Comparison of ENCODE assay signal across 16 mouse cellular contexts in genomic region chrX:17365114-17365513, GRCm38 (mm10). TPM values are rescaled to one million over a fixed set of nuclear protein-coding genes. Genes with fewer than 3 reads are reported as not detected.
A peak's percentile ranks its signal among the peaks of the same experiment; 100 is the strongest.
DNase-seq lines count a peak whose midpoint lies in the region; ATAC-seq lines count a peak whose summit lies in the region.
"Had no signal": no experiment of that assay in that cellular context is flagged by ENCODE, and none has a peak within 500 bp of the region (broad histone marks: within the 10 kb centered on the region; RNA-seq: fewer than 3 reads in every experiment).

No protein-coding gene starts in this region.

- ATAC-seq in megakaryocyte, adult 5-6 weeks (ENCODE audit: poor library complexity, severe bottlenecking) = peak; percentile 60
- ATAC-seq: intestine, postnatal 0 days had no signal

- DNase-seq in spleen, postnatal 36 days (ENCODE audit: low spot score in 2 of 2) = peak; percentile 12 to 45
- DNase-seq in spleen, postnatal 4 days (ENCODE audit: low spot score in 2 of 2) = no peak
- peak; percentile 37 for DNase-seq in T-cell, adult 2 months (ENCODE audit: low spot score)
- DNase-seq in urinary bladder, postnatal 25 days (ENCODE audit: low spot score) = no peak
- DNase-seq in heart, adult 8-10 months (ENCODE audit: low spot score) = no peak
- no peak for DNase-seq in right cerebral cortex, postnatal 4 days
- DNase-seq in layer of hippocampus, postnatal 10 days (ENCODE audit: low spot score in 2 of 2) = no peak
- DNase-seq: cerebellum, adult 11 months; cerebellum, adult 9-11 months; gastrocnemius, postnatal 36 days; heart, adult 2 months; kidney, postnatal 36 days; lung, postnatal 4 days; thymus, adult 18-20 months had no signal

RNA-seq across cellular contexts. Expression of gene Efhc2, which starts 45.9 kb away (rescaled TPM):
- total RNA-seq in megakaryocyte, adult 5-6 weeks (2015) = not detected in 2 replicates
- not detected in 2 replicates for total RNA-seq in megakaryocyte, adult 5-6 weeks (2017)
- total RNA-seq in heart, adult 8-10 months (2022) = under 1 TPM; 0.11 to 0.27 (median 0.17) TPM
- total RNA-seq in layer of hippocampus, postnatal 10 days (2021) = 1 to 10 TPM; 2.0 to 2.3 TPM

Comparison
In these comparisons a context has a peak if more than half of its experiments do, and no peak if none do; other contexts are left out.
1. DNase-seq: peak in spleen, postnatal 36 days (2 of 2) and T-cell, adult 2 months (single experiment); none in spleen, postnatal 4 days (0 of 2), urinary bladder, postnatal 25 days (single experiment), heart, adult 8-10 months (single experiment), right cerebral cortex, postnatal 4 days (single experiment) and layer of hippocampus, postnatal 10 days (0 of 2).